Mouse (Mus musculus) mesoderm, embryonic 11.5 days (tissue): ENCODE measurements around the gene Tent2.

Experiments used
- DNase-seq: peaks from one replicate; pipeline ENCODE4 v3.0.0-alpha.2; 2012; ENCODE audit warnings: low read depth, low spot score

The Tent2 gene

DNA sequence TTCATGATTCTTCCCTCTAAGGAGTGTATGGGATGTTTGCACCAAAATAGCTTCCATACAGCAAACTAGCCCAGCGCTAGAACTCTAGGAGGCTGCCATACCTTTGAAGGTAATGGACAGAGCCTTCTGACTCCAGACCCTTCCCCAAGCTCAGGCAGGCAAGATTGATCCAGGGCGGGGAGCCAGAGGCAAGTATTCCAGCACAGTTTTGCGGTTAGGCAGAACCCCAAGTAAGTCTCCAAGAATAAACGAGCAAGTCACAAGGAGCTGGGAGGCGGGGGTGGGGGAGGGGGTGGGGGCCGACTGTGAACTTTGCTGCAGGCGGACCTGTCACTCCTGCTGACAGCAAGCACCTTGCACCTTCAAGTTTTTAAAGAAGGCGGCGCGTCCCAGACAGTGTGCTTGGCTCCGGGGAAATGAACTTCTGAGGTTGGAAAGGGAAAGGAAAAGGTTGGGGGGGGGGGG, 48.3 kb downstream of the Tent2 start:
- no peak for DNase-seq

DNA sequence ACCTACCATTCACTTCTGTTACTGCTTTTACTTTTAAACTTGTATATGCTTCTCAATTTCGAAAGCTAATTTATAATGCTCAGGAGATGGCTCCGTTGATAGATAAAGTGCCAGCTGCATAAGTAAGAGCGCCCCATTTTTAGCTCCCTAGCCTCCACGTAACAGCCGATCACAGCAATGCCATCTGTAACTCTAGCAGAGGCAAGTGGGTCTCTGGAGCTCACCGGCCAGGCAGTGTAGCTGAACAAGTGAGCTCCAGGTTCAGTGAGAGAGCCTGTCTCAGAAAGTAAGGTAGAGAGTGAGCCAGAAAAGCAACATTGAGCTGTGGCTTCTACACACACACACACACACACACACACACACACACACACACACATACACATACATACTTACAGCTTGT, 51.0 kb downstream of the Tent2 start:
- DNase-seq, result no peak

DNA sequence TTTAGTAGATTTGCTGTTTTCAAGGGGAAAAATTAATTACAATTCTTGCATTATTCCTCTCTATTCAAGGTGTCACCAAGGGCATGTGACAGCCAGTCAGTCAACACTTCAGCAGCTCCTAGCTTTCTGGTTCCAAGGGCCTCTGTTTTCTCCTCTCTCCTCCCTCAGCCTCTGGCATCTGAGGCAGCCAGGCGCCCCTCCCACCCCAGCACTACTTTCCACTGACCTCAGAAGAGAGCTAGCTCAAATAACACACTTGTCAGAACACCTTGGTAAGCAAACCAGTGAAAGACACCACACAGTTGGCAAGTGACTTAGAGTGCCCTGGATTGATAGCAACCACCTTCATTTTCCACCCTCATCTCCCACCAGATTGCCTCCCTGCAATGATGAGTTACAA, 54.1 kb downstream of the Tent2 start:
- DNase-seq, result no peak

DNA sequence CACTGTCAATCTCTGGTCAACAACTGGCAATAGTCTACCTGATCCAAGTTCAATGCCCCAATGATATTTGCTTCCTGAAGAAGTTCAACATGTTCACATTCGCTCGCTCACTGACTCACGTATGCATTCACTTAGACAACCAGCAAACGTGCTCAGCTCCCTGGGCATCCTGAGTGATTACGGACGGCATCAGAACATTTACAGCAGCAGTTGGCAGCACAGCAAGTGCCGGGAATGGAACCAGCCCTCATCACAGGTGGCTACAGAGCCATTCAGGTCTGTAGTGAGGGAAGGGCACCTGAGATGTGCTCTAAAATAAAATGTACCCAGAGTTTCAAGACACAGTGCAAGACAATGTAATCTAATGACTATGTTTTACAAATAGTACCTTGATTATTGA, 55.1 kb downstream of the Tent2 start:
- no peak for DNase-seq

DNA sequence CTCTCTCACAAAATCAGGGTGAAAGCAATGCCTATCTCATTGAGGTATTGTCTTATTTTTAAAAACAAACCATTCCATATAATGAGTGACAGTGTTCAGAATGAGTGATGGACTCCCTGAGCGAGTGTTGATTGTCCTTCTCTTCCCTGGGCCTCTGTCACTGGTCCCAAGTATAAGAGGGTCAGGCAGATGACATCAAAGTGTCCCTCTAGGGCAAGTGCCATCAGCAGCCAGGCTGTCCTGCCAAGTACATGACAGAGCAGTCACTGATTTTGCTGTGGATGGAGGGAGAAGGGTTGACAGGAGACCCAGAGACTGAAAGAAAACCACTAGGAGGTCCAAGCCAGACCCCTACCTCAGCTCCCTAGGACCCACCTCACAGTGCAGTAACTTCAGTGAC, 55.9 kb downstream of the Tent2 start:
- DNase-seq, result no peak

DNA sequence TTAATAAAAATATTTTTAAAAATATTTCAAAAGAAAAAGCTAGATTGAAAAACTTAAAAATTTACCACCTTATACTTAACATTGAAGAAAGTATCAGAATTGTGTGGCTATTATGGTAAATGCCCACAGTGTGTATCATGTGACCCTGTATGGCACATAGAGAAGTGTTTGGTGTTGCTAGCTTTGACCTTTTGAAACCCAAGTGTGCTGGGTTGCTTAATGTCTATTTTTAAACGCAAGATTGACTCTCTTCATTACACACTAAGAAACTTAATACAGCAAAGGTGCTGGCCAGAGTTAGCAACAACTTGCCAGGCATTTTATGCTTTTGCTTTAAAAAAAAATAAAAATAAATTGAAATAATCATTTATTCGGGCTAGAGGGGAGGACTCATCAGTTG, 56.7 kb downstream of the Tent2 start:
- DNase-seq, result no peak

DNA sequence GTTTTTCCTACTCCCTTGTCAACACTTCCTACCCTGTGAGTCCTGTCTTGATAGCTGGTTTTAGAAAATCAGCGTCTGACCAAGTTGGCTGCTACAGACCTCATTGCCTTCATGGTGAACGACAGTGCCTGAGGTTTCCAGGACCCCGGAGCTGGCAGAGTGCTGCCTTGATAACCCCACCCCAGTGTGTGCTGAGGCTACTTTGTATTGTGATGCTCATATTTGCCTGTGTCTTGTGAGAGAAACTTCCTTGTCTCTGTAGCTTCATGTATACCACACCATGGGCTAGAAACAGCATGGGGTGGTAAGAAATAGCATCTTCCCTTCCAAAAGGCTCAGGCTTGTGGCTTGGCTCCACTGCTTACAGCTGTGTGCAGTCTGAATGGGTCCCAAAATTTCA, 61.5 kb downstream of the Tent2 start:
- no peak for DNase-seq

DNA sequence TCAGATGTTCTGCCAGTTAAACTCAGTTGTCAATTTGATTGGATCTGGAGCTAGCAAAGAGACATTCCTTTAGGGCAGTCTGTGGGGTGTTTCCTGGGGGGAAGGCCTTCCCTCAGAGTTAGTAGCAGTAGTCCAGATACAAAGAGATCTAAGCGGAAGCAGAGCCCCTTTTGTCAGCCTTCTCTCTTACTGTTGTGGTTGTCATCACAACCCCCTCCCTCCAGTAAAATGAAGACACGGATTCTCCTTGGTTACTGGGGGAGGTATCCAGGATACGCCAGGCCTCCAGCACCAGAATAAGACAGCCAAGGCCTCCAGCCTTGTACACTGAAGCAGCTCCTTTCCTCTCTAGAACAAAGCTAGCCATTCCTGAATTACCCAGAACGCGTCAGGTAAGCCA, 63.2 kb downstream of the Tent2 start:
- DNase-seq, result no peak

DNA sequence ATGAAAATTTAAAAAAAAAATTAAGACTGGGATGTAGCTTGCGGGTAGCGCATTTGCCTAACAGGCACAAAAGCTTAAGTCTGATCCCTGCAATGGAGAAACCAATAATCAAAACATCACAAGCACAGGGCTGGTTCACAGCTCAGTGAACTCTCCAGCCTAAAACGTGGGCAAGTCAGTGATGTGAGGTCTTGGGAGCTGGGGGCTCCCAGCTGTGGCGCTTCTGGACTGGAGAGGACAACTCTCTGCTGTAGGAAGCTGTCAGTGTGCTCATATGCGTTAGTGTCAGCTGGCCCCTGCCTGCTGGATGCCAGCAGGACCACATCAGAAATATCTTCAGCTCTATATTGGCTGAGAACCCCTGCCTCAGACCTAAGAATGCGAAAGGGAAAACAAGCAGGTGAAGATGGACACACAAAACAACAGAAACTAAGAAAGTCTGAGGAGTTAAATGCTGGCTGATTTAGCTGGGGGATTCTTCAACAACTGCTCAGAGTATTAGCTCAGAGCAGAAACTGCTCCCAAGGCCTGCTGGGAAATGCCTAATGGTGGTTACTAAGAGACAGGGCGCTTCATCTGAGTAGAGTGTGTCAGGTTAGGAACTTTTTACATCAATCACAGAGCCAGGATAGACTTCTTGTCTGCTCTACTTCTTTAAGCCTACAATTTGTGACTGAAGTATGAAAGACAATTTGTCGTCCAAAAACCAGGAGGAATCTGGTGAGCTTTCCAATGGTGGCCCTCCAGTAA, 63.9 kb downstream of the Tent2 start:
- DNase-seq, result no peak

DNA sequence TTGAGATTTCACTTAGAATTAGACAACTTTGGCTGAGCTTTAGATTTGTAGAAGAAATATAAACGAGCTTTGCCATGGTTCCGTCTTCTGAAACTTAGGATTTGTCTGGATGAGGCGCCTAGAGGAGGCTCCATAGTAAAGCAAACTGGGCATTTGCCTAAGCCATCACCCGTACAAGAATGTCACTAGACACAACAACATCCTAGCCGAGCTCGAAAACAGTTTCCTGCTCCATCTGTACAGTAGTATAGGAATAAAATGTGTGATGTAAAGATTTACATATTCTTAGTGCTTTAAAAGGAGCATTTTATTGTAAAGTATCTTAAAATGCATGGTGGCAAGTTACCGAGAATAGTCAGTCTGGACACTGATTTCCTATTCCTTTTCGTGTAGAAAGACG, 69.9 kb downstream of the Tent2 start:
- no peak for DNase-seq

DNA sequence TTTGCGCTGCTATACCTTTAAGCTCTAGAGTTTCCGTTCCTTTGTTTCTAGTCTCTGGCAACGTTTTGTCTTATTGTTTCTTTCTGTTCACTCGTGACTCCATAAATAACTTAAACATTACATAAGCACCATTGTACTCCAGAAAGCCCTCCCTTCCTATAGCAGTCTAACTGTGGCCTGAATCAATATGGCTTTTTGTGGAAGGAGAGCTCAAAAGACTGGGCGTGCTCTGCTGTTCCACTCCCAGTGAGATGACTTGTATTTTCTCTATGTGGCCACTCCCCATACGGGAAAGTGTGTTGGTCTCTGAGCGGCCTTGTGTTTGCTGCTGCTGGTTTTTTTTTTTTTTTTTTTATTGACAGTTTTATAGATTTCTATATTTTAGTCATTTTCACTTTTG, 74.9 kb downstream of the Tent2 start:
- peak; percentile 28 for DNase-seq

DNA sequence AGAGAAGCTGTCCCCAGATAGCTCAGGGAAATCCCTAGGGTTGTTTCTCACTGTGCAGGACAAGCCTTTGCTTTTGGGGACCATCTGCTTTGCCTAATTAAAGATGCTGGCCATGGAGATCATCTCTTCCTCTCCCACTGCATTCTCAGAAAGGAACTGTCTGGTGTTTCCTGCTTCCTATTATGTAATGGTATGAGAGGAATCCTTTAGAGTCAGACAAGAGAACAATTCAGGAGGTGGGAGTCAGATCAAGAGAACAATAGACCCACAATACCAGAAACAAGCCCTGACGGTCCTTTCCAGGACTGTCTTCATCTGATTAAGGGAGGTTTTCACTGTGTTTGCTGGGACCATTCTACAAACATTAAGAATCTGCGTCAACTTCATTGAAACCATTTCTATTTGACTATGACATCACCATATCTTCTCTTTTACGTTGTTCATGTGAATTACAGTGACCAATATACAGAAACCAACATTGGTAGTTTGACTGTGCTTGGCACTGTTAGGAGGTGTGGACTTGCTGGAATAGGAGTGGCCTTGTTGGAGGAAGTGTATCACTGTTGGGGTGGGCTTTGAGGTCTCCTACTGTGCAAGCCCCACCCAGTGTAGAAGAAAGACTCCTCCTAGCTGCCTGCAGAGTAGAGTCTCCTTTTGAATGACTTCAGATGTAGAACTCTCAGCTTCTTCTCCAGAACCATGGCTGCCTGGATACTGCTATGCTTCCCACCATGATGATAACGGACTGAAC, 89.7 kb downstream of the Tent2 start:
- no peak for DNase-seq

DNA sequence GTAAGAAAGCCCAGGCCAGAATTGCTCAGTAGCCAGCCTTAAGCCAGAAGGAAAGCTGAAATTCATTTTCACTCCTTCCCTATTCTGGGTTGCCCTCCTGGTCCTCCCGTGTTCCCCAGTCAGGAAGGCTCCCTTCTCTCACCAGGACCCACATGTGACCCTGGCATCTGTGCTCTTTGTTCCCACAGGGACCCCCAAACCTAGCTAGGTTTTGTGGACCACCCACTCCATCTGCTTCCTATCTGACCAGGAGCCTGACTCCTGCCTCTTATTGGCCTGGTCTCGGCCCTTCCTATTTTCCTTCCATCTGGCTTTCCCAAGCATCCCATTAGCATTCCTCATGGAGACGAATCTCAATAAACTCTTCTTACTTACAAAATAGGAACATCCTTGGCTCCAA, 93.6 kb downstream of the Tent2 start:
- no peak for DNase-seq

DNA sequence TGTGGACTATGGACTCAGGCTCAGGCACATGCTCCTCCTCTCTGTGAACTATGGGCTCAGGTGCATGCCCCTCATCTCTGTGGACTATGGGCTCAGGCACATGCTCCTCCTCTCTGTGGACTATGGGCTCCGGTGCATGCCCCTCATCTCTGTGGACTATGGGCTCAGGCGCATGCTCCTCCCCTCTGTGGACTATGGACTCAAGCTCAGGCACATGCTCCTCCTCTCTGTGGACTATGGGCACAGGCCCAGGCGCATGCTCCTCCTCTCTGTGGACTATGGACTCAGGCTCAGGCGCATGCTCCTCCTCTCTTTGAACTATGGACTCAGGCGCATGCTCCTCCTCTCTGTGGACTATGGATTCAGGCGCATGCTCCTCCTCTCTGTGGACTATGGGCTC, 95.5 kb downstream of the Tent2 start:
- no peak for DNase-seq
